Mouse (Mus musculus): ENCODE results near the gene Gstp1. TPM values are rescaled to one million over a fixed set of nuclear protein-coding genes. Genes with fewer than 3 reads are reported as not detected.
"Not testable (repeated sequence)": the region's sequence is repeated elsewhere in the genome, so short reads cannot be mapped to it uniquely, and the experiment has no call there.

Gene Gstp1
- 100 to 1,000 TPM; 263 to 285 TPM for total RNA-seq (2021)
- long read RNA-seq, transcript Gstp1-201 (7 exons, 821 nt), result major isoform, 217 of 233 reads
- long read RNA-seq, partial matches to known transcripts, result 13 of 233 reads
- long read RNA-seq, other reads (novel, unspliced or antisense), result 2 of 233 reads

GRCm38 (mm10) chr19:4037788-4038232 is at the start of gene Gstp1:
TSS of gene Gstp1 (minus strand) at chr19:4037985.
- peak; percentile 78 to 87 for DNase-seq (ENCODE audit: low spot score in 2 of 2)

GRCm38 (mm10) chr19:4087090-4087489 is 49.3 kb upstream of the Gstp1 start:
- DNase-seq (ENCODE audit: low spot score in 2 of 2), result no peak

GRCm38 (mm10) chr19:4086156-4086555 is 48.4 kb upstream of the Gstp1 start:
- no peak for DNase-seq (ENCODE audit: low spot score in 2 of 2)

- no peak for DNase-seq (ENCODE audit: low spot score in 2 of 2)
Measured at GRCm38 (mm10) chr19:4084984-4085383, 47.2 kb upstream of the Gstp1 start.

- no peak for DNase-seq (ENCODE audit: low spot score in 2 of 2)
Measured at GRCm38 (mm10) chr19:4083826-4084225, 46.0 kb upstream of the Gstp1 start.

GRCm38 (mm10) chr19:4083316-4083715 is 45.5 kb upstream of the Gstp1 start:
- DNase-seq (ENCODE audit: low spot score in 2 of 2), result no peak

- no peak for DNase-seq (ENCODE audit: low spot score in 2 of 2)
Measured at GRCm38 (mm10) chr19:4082219-4082965, 44.6 kb upstream of the Gstp1 start.

- DNase-seq (ENCODE audit: low spot score in 2 of 2), result no peak
Measured at GRCm38 (mm10) chr19:4081394-4081793, 43.6 kb upstream of the Gstp1 start, which contains the start of gene Cabp2. TSS of gene Cabp2 (plus strand) at chr19:4081578.

- DNase-seq (ENCODE audit: low spot score in 2 of 2), result no peak
Measured at GRCm38 (mm10) chr19:4080511-4081009, 42.8 kb upstream of the Gstp1 start.

- DNase-seq (ENCODE audit: low spot score in 2 of 2), result no peak
Measured at GRCm38 (mm10) chr19:4079594-4079993, 41.8 kb upstream of the Gstp1 start.

GRCm38 (mm10) chr19:4075531-4075930 is 37.7 kb upstream of the Gstp1 start:
- no peak for DNase-seq (ENCODE audit: low spot score in 2 of 2)

GRCm38 (mm10) chr19:4072706-4073424 is 35.1 kb upstream of the Gstp1 start:
- no peak for DNase-seq (ENCODE audit: low spot score in 2 of 2)

- no peak for DNase-seq (ENCODE audit: low spot score in 2 of 2)
Measured at GRCm38 (mm10) chr19:4071406-4071805, 33.6 kb upstream of the Gstp1 start.

GRCm38 (mm10) chr19:4070756-4071155 is 33.0 kb upstream of the Gstp1 start:
- DNase-seq (ENCODE audit: low spot score in 2 of 2), result no peak

GRCm38 (mm10) chr19:4070311-4070710 is 32.5 kb upstream of the Gstp1 start:
- no peak for DNase-seq (ENCODE audit: low spot score in 2 of 2)

- no peak for DNase-seq (ENCODE audit: low spot score in 2 of 2)
Measured at GRCm38 (mm10) chr19:4068717-4069410, 31.1 kb upstream of the Gstp1 start.

- not testable (repeated sequence) for DNase-seq (ENCODE audit: low spot score in 2 of 2)
Measured at GRCm38 (mm10) chr19:4068242-4068641, 30.5 kb upstream of the Gstp1 start.

- no peak for DNase-seq (ENCODE audit: low spot score in 2 of 2)
Measured at GRCm38 (mm10) chr19:4066877-4067276, 29.1 kb upstream of the Gstp1 start.

GRCm38 (mm10) chr19:4066280-4066679 is 28.5 kb upstream of the Gstp1 start:
- DNase-seq (ENCODE audit: low spot score in 2 of 2), result no peak

- not testable (repeated sequence) for DNase-seq (ENCODE audit: low spot score in 2 of 2)
Measured at GRCm38 (mm10) chr19:4064501-4064900, 26.7 kb upstream of the Gstp1 start.

- not testable (repeated sequence) for DNase-seq (ENCODE audit: low spot score in 2 of 2)
Measured at GRCm38 (mm10) chr19:4063357-4063756, 25.6 kb upstream of the Gstp1 start.
